In the genomic region with DNA sequence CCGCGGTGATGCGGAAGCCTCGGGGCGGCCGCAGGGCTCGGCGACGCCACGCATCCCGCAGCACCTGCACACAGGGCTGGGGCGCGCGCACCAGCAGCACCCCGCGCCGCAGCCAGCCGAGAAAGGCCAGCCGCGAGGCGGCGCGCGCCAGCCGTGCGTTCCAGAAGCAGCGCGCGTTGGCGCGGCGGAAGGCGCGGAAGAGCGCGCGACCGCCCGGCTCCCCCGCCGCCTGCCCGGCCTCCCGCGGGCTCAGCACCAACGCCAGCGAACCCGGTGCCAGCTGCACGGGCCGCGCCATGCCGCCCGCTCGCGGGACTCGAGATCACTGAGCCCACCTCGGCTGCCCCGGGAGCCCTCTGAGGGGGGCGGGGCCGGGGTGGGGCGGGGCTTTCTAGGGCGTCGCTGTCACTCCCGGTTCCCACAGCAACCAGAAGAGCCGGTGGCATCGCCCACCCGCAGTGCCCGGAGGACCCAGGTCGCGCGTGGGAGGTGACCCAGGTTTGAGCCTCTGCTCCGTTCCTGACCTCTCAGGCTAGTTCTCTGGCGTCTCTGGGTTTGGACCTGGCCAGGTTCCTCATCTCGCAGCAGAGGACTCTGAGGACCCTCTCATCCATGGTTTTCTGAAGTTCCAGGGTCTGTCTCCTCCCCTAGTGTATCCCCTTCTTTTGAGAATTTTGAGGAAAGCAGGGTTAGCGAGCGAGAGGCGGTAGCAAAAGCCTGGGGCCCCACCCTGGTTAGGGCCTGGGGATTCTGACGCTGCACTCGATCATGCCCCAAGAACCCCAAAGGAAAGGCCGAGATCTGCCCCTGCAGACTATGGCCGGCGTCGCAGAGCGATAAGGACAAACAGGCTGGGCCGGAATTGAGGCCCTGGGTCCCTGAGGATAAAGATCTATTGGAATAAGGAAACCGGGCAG, we compare ENCODE assay signal across 8 mouse cellular contexts. TPM values are rescaled to one million over a fixed set of nuclear protein-coding genes. Genes with fewer than 3 reads are reported as not detected.
DNase-seq lines count a peak whose midpoint lies in the region; ATAC-seq lines count a peak whose summit lies in the region.

TSS of gene Stox1 (minus strand) at position 358 of the 917 bp plus-strand sequence.

- 0 out of 2 replicates have a peak, but pooled peaks cover 2% of the 10 kb centered on the region for H3K27me3 ChIP-seq in embryonic facial prominence, embryonic 11.5 days (ENCODE audit: control insufficient read depth, insufficient read depth, low read length)
- H3K27me3 ChIP-seq in heart, embryonic 11.5 days (ENCODE audit: control insufficient read depth, insufficient read depth, low read length), result peaks cover 18% of the 10 kb centered on the region
- peaks cover 21% of the 10 kb centered on the region; the same call in 1 of the 2 replicates for H3K27me3 ChIP-seq in kidney, embryonic 15.5 days
- peaks cover 16% of the 10 kb centered on the region; the same call in 1 of the 2 replicates for H3K27me3 ChIP-seq in limb, embryonic 15.5 days
- no peaks in the 10 kb centered on the region for H3K27me3 ChIP-seq in midbrain, embryonic 16.5 days (ENCODE audit: control insufficient read depth, insufficient read depth, low read depth, low read length)
- H3K27me3 ChIP-seq in splenic B cell, adult 2 months (ENCODE audit: control insufficient read depth, insufficient read depth, low read length, poor library complexity, severe bottlenecking), result no peaks in the 10 kb centered on the region

- H3K27ac ChIP-seq in embryonic facial prominence, embryonic 11.5 days (replicated peaks; ENCODE audit: low read depth, low read length), result no peak within 1 kb of the TSS
- H3K27ac ChIP-seq in heart, embryonic 11.5 days (ENCODE audit: low read depth, low read length), result no peak within 1 kb of the TSS
- H3K27ac ChIP-seq in kidney, embryonic 15.5 days, result no peak within 1 kb of the TSS
- no peak within 1 kb of the TSS for H3K27ac ChIP-seq in limb, embryonic 15.5 days
- H3K27ac ChIP-seq in midbrain, embryonic 16.5 days (ENCODE audit: low read length), result peak within 1 kb of the TSS; percentile 40

- DNase-seq in urinary bladder, adult 18-20 months (ENCODE audit: low spot score in 2 of 2), result peak; percentile 8 to 40
- DNase-seq in urinary bladder, postnatal 10 days (ENCODE audit: low spot score), result no peak
- DNase-seq in embryonic facial prominence, embryonic 11.5 days (ENCODE audit: low spot score), result peak; percentile 77
- DNase-seq in splenic B cell, adult 2 months (ENCODE audit: low read depth, low spot score), result peak; percentile 61

- no peaks in the 10 kb centered on the region for H3K9me3 ChIP-seq in embryonic facial prominence, embryonic 11.5 days (replicated peaks; ENCODE audit: control insufficient read depth, low read length)
- no peaks in the 10 kb centered on the region for H3K9me3 ChIP-seq in heart, embryonic 11.5 days (replicated peaks; ENCODE audit: control insufficient read depth, low read length)
- no peaks in the 10 kb centered on the region for H3K9me3 ChIP-seq in kidney, embryonic 15.5 days (replicated peaks)
- H3K9me3 ChIP-seq in limb, embryonic 15.5 days, result no peaks in the 10 kb centered on the region
- H3K9me3 ChIP-seq in midbrain, embryonic 16.5 days (replicated peaks; ENCODE audit: control insufficient read depth, low read length, poor library complexity, severe bottlenecking), result no peaks in the 10 kb centered on the region

- H3K4me2 ChIP-seq in embryonic facial prominence, embryonic 11.5 days (ENCODE audit: low read depth, low read length), result peak within 1 kb of the TSS; percentile 81
- H3K4me2 ChIP-seq in heart, embryonic 11.5 days, result peak within 1 kb of the TSS; percentile 96
- peak within 1 kb of the TSS; percentile 96 for H3K4me2 ChIP-seq in kidney, embryonic 15.5 days
- peak within 1 kb of the TSS; percentile 95 for H3K4me2 ChIP-seq in limb, embryonic 15.5 days
- H3K4me2 ChIP-seq in midbrain, embryonic 16.5 days (ENCODE audit: low read length), result peak within 1 kb of the TSS; percentile 79

- H3K36me3 ChIP-seq in embryonic facial prominence, embryonic 11.5 days (replicated peaks; ENCODE audit: control insufficient read depth, insufficient read depth, low read depth, low read length), result no peaks in the 10 kb centered on the region
- H3K36me3 ChIP-seq in heart, embryonic 11.5 days (ENCODE audit: control insufficient read depth, insufficient read depth, low read length), result no peaks in the 10 kb centered on the region
- no peaks in the 10 kb centered on the region for H3K36me3 ChIP-seq in kidney, embryonic 15.5 days
- no peaks in the 10 kb centered on the region for H3K36me3 ChIP-seq in limb, embryonic 15.5 days
- no peaks in the 10 kb centered on the region for H3K36me3 ChIP-seq in midbrain, embryonic 16.5 days (ENCODE audit: control insufficient read depth, insufficient read depth, low read length)
- H3K36me3 ChIP-seq in splenic B cell, adult 2 months (ENCODE audit: control insufficient read depth, insufficient read depth, low read length, poor library complexity, severe bottlenecking), result no peaks in the 10 kb centered on the region

- ATAC-seq in embryonic facial prominence, embryonic 11.5 days (replicated peaks; ENCODE audit: insufficient number of reproducible peaks, low FRiP score, low TSS enrichment, low read depth), result peak; percentile 57; the same call in 1 of the 2 replicates
- peak; percentile 70 for ATAC-seq in heart, embryonic 11.5 days (replicated peaks; ENCODE audit: insufficient number of reproducible peaks, low FRiP score, low TSS enrichment)
- peak; percentile 85 for ATAC-seq in kidney, embryonic 15.5 days (replicated peaks; ENCODE audit: low FRiP score)
- ATAC-seq in limb, embryonic 15.5 days (ENCODE audit: insufficient number of reproducible peaks, low FRiP score, low TSS enrichment, low read depth), result peak; percentile 71; the same call in 1 of the 2 replicates
- ATAC-seq in midbrain, embryonic 16.5 days, result peak; percentile 90

- H3K4me1 ChIP-seq in embryonic facial prominence, embryonic 11.5 days (ENCODE audit: control insufficient read depth, insufficient read depth, low read length), result peaks cover 8% of the 10 kb centered on the region
- H3K4me1 ChIP-seq in heart, embryonic 11.5 days (ENCODE audit: control insufficient read depth, insufficient read depth, low read length), result peaks cover 4% of the 10 kb centered on the region; the same call in 1 of the 2 replicates
- H3K4me1 ChIP-seq in kidney, embryonic 15.5 days, result peaks cover 20% of the 10 kb centered on the region
- peaks cover 8% of the 10 kb centered on the region for H3K4me1 ChIP-seq in limb, embryonic 15.5 days
- H3K4me1 ChIP-seq in midbrain, embryonic 16.5 days (ENCODE audit: control insufficient read depth, insufficient read depth, low read length), result peaks cover 5% of the 10 kb centered on the region; the same call in 1 of the 2 replicates

- under 1% methylated on average over 80 of the region's 85 CpGs for WGBS in embryonic facial prominence, embryonic 11.5 days
- 2% methylated on average over 53 of the region's 85 CpGs for WGBS in heart, embryonic 11.5 days (ENCODE audit: insufficient replicate concordance)
- 1% methylated on average over 76 of the region's 85 CpGs for WGBS in kidney, embryonic 15.5 days
- 1% methylated on average over 77 of the region's 85 CpGs for WGBS in limb, embryonic 15.5 days
- under 1% methylated on average over 80 of the region's 85 CpGs for WGBS in midbrain, embryonic 16.5 days

- H3K4me3 ChIP-seq in embryonic facial prominence, embryonic 11.5 days (ENCODE audit: low read depth, low read length), result peak within 1 kb of the TSS; percentile 69
- H3K4me3 ChIP-seq in heart, embryonic 11.5 days (ENCODE audit: low read depth, low read length), result peak within 1 kb of the TSS; percentile 79
- peak within 1 kb of the TSS; percentile 82 for H3K4me3 ChIP-seq in kidney, embryonic 15.5 days (replicated peaks)
- peak within 1 kb of the TSS; percentile 81 for H3K4me3 ChIP-seq in limb, embryonic 15.5 days
- peak within 1 kb of the TSS; percentile 66 for H3K4me3 ChIP-seq in midbrain, embryonic 16.5 days (ENCODE audit: low read depth, low read length)

- H3K9ac ChIP-seq in embryonic facial prominence, embryonic 11.5 days (replicated peaks; ENCODE audit: low read length), result peak within 1 kb of the TSS; percentile 61
- H3K9ac ChIP-seq in heart, embryonic 11.5 days (ENCODE audit: low read depth, low read length), result peak within 1 kb of the TSS; percentile 75
- H3K9ac ChIP-seq in kidney, embryonic 15.5 days, result peak within 1 kb of the TSS; percentile 62
- H3K9ac ChIP-seq in limb, embryonic 15.5 days, result peak within 1 kb of the TSS; percentile 60
- H3K9ac ChIP-seq in midbrain, embryonic 16.5 days (ENCODE audit: low read depth, low read length), result peak within 1 kb of the TSS; percentile 75

RNA-seq across cellular contexts. Expression of gene Stox1, which starts in this region (rescaled TPM):
- 2.7 and 3.1 TPM in 2 replicates for polyA plus RNA-seq in embryonic facial prominence, embryonic 11.5 days (2014; fragmentation: Nextera tagmentation; extraction: Ambion mirVana)
- polyA plus RNA-seq in heart, embryonic 11.5 days (2014; fragmentation: Nextera tagmentation; extraction: Ambion mirVana), result 0.97 and 1.4 TPM in 2 replicates
- polyA plus RNA-seq in kidney, embryonic 15.5 days (2015; fragmentation: Nextera tagmentation; extraction: Ambion mirVana), result 2.0 and 2.4 TPM in 2 replicates
- polyA plus RNA-seq in limb, embryonic 15.5 days (2015; fragmentation: Nextera tagmentation; extraction: Ambion mirVana), result 1.1 and 1.4 TPM in 2 replicates
- 3.5 and 5.4 TPM in 2 replicates for polyA plus RNA-seq in midbrain, embryonic 16.5 days (2015; fragmentation: Nextera tagmentation; extraction: Ambion mirVana)
